Mouse (Mus musculus): ENCODE measurements at regions not wholly inside any gene's neighbourhood (a gene's known extent, or its start where the extent isn't known, plus 50 kb on each side); places are given as distances from the start of the nearest gene placed in this dataset.

DNA sequence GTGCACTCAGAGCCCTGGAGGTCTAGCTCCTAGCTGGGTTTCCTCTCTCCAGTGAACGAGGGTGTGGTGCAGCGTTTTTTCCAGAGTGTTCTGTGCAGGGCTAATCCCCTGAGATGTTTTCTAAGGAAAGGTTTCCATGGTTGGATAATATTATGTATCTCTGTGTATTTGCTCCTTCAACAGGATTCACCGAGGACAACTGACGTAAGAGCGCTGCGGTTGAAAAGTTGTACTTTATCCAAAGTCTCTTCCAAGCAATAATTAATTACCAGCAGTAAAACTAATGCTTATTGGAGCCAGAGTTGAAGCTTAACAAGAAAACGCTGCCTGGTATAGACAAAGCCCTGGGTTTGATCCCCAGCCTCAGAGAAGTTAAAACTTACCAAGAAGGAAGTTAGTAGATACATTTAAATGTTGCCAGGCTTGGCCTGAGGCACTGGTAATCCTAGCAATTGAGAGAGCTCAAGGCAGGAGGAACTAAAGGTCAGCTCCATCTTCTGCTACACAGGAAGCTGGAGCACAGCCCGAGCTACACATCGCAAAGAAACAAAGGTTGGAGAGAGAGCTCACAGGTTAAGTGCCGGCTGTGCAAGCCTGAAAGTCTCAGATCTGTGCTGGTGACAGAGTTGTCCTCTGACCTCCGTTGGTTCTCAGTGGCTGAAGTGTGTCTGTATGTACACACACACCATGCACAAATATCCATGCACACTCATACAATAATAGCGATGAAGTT lies 51.2 kb upstream of the Rap1b start:
- no peaks in the 10 kb centered on the region for H3K36me3 ChIP-seq (ENCODE audit: control insufficient read depth, insufficient read depth, low read length)
- 54% methylated on average over 12 of the region's 12 CpGs for WGBS
- ATAC-seq (ENCODE audit: low read depth) = no peak
- no peak overlapping the region for H3K27ac ChIP-seq (ENCODE audit: low read length)
- H3K27me3 ChIP-seq (ENCODE audit: control insufficient read depth, insufficient read depth, low read depth, low read length) = no peaks in the 10 kb centered on the region
- no peak overlapping the region for H3K4me3 ChIP-seq (ENCODE audit: low read length)
- H3K4me1 ChIP-seq (replicated peaks; ENCODE audit: control insufficient read depth, insufficient read depth, low read length) = peaks cover 7% of the 10 kb centered on the region
- H3K4me2 ChIP-seq (ENCODE audit: low read depth, low read length) = no peak overlapping the region
- H3K9ac ChIP-seq (ENCODE audit: low read length) = no peak overlapping the region
- no peaks in the 10 kb centered on the region for H3K9me3 ChIP-seq (ENCODE audit: control insufficient read depth, low read length)

DNA sequence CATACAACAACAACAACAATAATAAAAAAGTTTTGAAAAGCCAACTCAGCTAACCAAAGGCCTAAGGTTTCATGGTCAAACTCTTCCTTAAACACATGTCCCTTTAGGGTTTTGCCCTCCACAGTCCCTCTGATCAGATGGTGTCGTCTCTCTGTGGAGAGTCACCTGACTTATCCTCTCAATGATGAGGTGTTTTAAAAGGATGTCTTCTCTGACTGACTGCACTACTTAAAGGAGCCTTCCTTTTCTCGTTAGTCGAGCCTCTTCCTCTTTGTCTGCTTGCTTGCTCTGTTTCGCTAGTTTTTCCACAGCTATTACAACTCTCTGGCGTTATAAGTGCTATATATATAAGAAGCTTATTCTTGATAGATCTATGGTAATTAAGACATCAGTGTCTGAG lies 51.9 kb upstream of the Rap1b start:
- Histone ChIP-seq H3K9me3 (ENCODE audit: control insufficient read depth, low read length) (no peaks in the 10 kb centered on the region), H3K27ac (ENCODE audit: low read length) (no peak overlapping the region), H3K36me3 (ENCODE audit: control insufficient read depth, insufficient read depth, low read length) (no peaks in the 10 kb centered on the region), H3K4me1 (replicated peaks; ENCODE audit: control insufficient read depth, insufficient read depth, low read length) (peaks cover 7% of the 10 kb centered on the region), H3K27me3 (ENCODE audit: control insufficient read depth, insufficient read depth, low read depth, low read length) (no peaks in the 10 kb centered on the region), H3K9ac (ENCODE audit: low read length) (no peak overlapping the region), H3K4me2 (ENCODE audit: low read depth, low read length) (no peak overlapping the region), H3K4me3 (ENCODE audit: low read length) (no peak overlapping the region)
- WGBS = 75% methylated on average over 5 of the region's 5 CpGs
- no peak for ATAC-seq (ENCODE audit: low read depth)

DNA sequence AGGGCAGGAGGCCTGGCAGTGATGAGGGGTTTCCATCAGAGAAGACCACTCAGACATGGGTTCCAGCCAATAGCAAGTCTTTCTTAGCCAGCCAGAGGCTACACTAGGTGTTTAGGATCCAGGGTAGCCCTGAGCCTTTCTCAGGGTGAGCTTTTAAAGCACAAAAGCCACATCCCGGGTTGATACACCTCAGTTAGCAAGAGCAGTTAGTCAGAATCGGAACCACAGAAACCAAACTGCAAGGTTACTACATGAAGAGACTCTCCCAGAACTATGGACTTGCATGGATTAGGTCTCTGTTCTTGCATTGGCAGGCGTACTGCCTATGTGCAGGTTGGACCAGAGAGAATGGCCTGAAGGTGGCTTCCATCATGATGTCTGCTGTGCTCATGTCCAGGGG lies 52.6 kb upstream of the Rap1b start:
- WGBS = 96% methylated on average over 3 of the region's 3 CpGs
- no peaks in the 10 kb centered on the region for H3K36me3 ChIP-seq (ENCODE audit: control insufficient read depth, insufficient read depth, low read length)
- no peaks in the 10 kb centered on the region for H3K9me3 ChIP-seq (ENCODE audit: control insufficient read depth, low read length)
- no peaks in the 10 kb centered on the region for H3K27me3 ChIP-seq (ENCODE audit: control insufficient read depth, insufficient read depth, low read depth, low read length)
- no peak overlapping the region for H3K4me3 ChIP-seq (ENCODE audit: low read length)
- no peak overlapping the region for H3K4me2 ChIP-seq (ENCODE audit: low read depth, low read length)
- H3K27ac ChIP-seq (ENCODE audit: low read length) = no peak overlapping the region
- peaks cover 7% of the 10 kb centered on the region for H3K4me1 ChIP-seq (replicated peaks; ENCODE audit: control insufficient read depth, insufficient read depth, low read length)
- no peak for ATAC-seq (ENCODE audit: low read depth)
- H3K9ac ChIP-seq (ENCODE audit: low read length) = no peak overlapping the region

DNA sequence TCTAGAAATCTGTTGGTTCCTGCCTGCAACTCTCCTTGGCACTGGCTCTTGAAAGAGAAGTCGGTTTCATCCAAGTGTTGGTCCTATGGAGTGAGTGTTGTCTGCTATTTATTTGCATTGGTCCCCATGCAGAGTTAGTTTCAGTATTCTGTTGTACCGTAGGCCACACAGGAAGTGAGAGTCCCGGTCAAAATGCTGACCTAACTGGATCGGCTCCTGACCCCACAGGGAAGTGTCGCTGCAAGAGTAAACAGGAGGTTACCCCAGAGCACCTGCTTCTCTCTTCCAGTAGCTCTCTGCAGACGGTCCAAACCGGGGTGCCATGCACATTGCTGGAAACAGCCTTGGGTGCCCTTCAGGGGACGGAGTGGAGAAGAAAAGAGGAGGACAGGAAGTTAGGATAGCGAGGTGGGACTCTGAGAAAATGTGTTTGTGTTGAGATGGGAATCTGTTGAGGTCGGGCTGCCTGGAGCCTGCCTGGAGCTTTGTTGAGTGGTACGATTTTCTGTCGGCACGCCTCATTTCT lies 53.6 kb upstream of the Rap1b start:
- H3K9me3 ChIP-seq (ENCODE audit: control insufficient read depth, low read length) = no peaks in the 10 kb centered on the region
- no peak overlapping the region for H3K4me3 ChIP-seq (ENCODE audit: low read length)
- peak; percentile 36; the same call in 1 of the 2 replicates for ATAC-seq (ENCODE audit: low read depth)
- H3K27ac ChIP-seq (ENCODE audit: low read length) = no peak overlapping the region
- no peaks in the 10 kb centered on the region for H3K36me3 ChIP-seq (ENCODE audit: control insufficient read depth, insufficient read depth, low read length)
- no peaks in the 10 kb centered on the region for H3K27me3 ChIP-seq (ENCODE audit: control insufficient read depth, insufficient read depth, low read depth, low read length)
- 24% methylated on average over 13 of the region's 13 CpGs for WGBS
- no peak overlapping the region for H3K9ac ChIP-seq (ENCODE audit: low read length)
- peaks cover 7% of the 10 kb centered on the region for H3K4me1 ChIP-seq (replicated peaks; ENCODE audit: control insufficient read depth, insufficient read depth, low read length)
- peak overlapping the region; percentile 41 for H3K4me2 ChIP-seq (ENCODE audit: low read depth, low read length)

DNA sequence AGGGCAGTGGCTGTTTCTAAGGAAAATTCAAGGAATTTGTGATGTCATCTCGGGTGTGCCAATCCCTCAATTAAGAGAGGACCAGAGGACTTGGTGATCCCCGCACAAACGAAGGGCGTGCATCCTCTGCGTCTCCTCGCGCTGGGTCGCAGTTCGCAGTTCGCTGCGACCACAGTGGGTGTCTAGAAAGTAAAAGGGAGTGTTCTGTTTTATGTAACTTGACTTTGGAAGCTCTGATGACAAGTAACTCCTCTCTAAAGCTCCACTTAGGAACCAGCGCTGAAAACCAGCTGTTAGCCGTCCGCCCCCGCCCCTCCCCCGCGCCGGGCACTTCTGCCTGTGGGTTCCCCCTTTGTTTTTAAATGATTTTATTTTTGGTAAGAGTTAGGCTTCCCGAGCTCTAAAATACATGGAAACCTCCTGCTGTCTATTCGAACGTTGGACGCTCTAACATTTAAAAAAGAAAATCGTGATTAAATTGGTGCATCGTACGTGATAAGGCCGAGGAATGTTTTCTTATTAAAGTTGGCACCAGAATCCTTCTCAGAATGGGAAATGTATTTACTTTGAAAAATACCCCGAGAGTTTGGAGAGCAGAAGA lies 59.9 kb upstream of the Rap1b start:
- Histone ChIP-seq H3K4me1 (replicated peaks; ENCODE audit: control insufficient read depth, insufficient read depth, low read length) (0 out of 2 replicates have a peak, but pooled peaks cover 8% of the 10 kb centered on the region), H3K27ac (ENCODE audit: low read length) (peak overlapping the region; percentile 97), H3K4me2 (ENCODE audit: low read depth, low read length) (peak overlapping the region; percentile 56), H3K9ac (ENCODE audit: low read length) (peak overlapping the region; percentile 72), H3K27me3 (ENCODE audit: control insufficient read depth, insufficient read depth, low read depth, low read length) (no peaks in the 10 kb centered on the region), H3K36me3 (ENCODE audit: control insufficient read depth, insufficient read depth, low read length) (no peaks in the 10 kb centered on the region), H3K4me3 (ENCODE audit: low read length) (peak overlapping the region; percentile 49), H3K9me3 (ENCODE audit: control insufficient read depth, low read length) (no peaks in the 10 kb centered on the region)
- WGBS = 4% methylated on average over 27 of the region's 27 CpGs
- peak; percentile 72 for ATAC-seq (ENCODE audit: low read depth)

DNA sequence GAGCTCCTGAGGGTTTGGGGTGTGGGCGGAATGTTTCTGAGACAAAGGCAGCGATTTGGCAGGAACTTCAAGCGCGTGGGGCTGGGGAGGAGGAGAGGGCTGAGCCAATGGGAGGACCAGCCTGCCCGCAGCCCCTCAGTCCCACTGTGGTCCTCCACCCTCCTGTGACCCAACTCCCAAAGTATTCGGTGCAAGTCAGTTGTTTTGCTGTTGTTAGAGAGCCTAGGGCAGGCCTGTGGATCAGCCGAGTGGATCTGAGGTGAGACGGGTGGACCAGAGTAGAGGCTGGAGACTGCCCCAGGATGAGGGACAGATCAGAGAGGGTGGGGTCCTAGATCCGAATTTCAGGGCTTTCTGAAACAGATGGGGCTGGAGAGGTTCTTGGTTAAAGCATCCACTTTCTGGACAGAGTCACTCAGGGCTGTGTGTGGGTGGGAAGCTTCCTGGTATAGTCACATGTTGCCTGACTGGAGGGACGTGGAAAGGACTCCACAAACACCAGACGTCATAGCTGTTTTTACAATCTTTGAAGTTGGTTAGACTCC lies 60.5 kb upstream of the Rap1b start:
- Histone ChIP-seq H3K27ac (ENCODE audit: low read length) (peak overlapping the region; percentile 97), H3K9me3 (ENCODE audit: control insufficient read depth, low read length) (no peaks in the 10 kb centered on the region), H3K4me1 (replicated peaks; ENCODE audit: control insufficient read depth, insufficient read depth, low read length) (0 out of 2 replicates have a peak, but pooled peaks cover 8% of the 10 kb centered on the region), H3K36me3 (ENCODE audit: control insufficient read depth, insufficient read depth, low read length) (no peaks in the 10 kb centered on the region), H3K27me3 (ENCODE audit: control insufficient read depth, insufficient read depth, low read depth, low read length) (no peaks in the 10 kb centered on the region), H3K4me3 (ENCODE audit: low read length) (peak overlapping the region; percentile 49), H3K4me2 (ENCODE audit: low read depth, low read length) (peak overlapping the region; percentile 56), H3K9ac (ENCODE audit: low read length) (peak overlapping the region; percentile 72)
- ATAC-seq (ENCODE audit: low read depth) = peak; percentile 96
- WGBS = 5% methylated on average over 11 of the region's 11 CpGs

DNA sequence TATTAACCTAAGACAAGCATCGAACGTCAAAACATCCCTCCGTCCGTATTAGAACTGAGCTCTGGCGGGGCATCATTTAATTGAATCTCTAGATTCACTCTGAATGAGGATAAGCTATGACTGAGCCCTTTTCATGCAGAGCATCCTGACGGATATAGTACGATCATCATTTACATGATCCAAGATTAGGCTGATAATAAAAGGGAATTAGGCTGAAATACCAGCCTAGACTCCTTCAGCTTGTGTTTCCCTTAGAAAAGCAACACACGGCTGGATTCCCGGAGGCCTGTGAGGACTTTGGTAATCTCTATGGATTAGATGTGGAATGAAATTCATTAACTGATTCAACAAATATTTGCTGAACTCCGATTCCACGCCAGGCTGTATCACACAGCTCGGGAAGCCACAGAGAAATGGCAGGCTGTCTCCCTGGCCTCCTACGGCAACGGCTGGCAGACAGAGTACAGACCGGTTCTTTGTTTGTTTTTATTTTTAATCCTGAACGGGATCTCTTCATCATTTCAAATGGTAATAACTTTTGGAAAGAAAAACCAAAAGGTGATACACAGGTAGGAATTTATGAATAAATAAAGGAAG lies 62.3 kb upstream of the Rap1b start:
- Histone ChIP-seq H3K4me1 (replicated peaks; ENCODE audit: control insufficient read depth, insufficient read depth, low read length) (0 out of 2 replicates have a peak, but pooled peaks cover 8% of the 10 kb centered on the region), H3K9ac (ENCODE audit: low read length) (no peak overlapping the region), H3K9me3 (ENCODE audit: control insufficient read depth, low read length) (no peaks in the 10 kb centered on the region), H3K4me3 (ENCODE audit: low read length) (no peak overlapping the region), H3K27me3 (ENCODE audit: control insufficient read depth, insufficient read depth, low read depth, low read length) (no peaks in the 10 kb centered on the region), H3K4me2 (ENCODE audit: low read depth, low read length) (no peak overlapping the region), H3K36me3 (ENCODE audit: control insufficient read depth, insufficient read depth, low read length) (no peaks in the 10 kb centered on the region), H3K27ac (ENCODE audit: low read length) (no peak overlapping the region)
- 66% methylated on average over 16 of the region's 16 CpGs for WGBS
- ATAC-seq (ENCODE audit: low read depth) = no peak

DNA sequence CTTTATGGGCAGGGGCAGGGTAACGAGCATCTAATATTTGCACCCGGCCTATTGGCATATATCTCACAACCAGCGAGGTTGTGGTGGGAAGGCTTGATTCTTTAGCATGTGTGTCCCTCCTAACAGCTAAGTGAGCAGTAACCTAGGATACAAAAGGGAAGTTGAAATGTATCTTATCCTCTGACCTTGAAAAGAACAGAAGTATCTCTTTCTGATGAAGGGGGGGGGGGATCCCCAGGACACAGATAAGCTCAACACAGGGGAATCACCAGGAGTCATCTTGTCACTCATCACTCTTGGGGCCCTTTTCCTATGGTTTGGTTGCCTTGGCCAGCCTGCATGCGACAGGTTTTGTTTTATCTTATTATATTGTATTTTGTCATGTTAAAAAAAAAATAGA lies 63.3 kb upstream of the Rap1b start:
- Histone ChIP-seq H3K27me3 (ENCODE audit: control insufficient read depth, insufficient read depth, low read depth, low read length) (no peaks in the 10 kb centered on the region), H3K36me3 (ENCODE audit: control insufficient read depth, insufficient read depth, low read length) (no peaks in the 10 kb centered on the region), H3K4me2 (ENCODE audit: low read depth, low read length) (no peak overlapping the region), H3K9ac (ENCODE audit: low read length) (no peak overlapping the region), H3K27ac (ENCODE audit: low read length) (no peak overlapping the region), H3K4me1 (replicated peaks; ENCODE audit: control insufficient read depth, insufficient read depth, low read length) (0 out of 2 replicates have a peak, but pooled peaks cover 8% of the 10 kb centered on the region), H3K4me3 (ENCODE audit: low read length) (no peak overlapping the region), H3K9me3 (ENCODE audit: control insufficient read depth, low read length) (no peaks in the 10 kb centered on the region)
- WGBS = 86% methylated on average over 4 of the region's 4 CpGs
- ATAC-seq (ENCODE audit: low read depth) = no peak

DNA sequence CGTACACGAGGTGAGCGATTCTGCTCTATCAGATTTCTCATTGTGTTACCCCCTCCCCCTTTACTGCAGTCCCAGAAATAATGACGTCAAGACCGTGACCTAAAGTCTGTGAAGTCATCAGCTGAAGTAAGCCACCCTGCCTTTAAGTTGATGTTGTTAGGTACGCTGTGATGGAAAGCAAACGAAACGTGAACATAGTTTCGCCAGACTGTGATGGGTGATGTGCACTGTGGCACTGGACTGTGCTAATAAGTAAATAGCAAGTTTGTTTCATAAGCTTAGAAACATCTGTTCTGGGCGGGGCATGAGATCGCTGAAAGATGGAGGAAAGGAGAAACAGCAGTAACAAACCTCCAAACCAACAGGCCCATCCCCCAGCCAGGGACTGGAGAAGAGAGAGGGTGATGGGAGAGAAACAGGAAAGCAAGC lies 64.0 kb upstream of the Rap1b start:
- H3K4me1 ChIP-seq (replicated peaks; ENCODE audit: control insufficient read depth, insufficient read depth, low read length) = 0 out of 2 replicates have a peak, but pooled peaks cover 8% of the 10 kb centered on the region

More for the DNA sequence above, 64.0 kb upstream of the Rap1b start:
- no peak overlapping the region for H3K4me3 ChIP-seq (ENCODE audit: low read length)
- no peaks in the 10 kb centered on the region for H3K36me3 ChIP-seq (ENCODE audit: control insufficient read depth, insufficient read depth, low read length)
- 57% methylated on average over 11 of the region's 11 CpGs for WGBS
- H3K27me3 ChIP-seq (ENCODE audit: control insufficient read depth, insufficient read depth, low read depth, low read length) = no peaks in the 10 kb centered on the region
- no peak overlapping the region for H3K27ac ChIP-seq (ENCODE audit: low read length)
- no peak overlapping the region for H3K4me2 ChIP-seq (ENCODE audit: low read depth, low read length)
- no peaks in the 10 kb centered on the region for H3K9me3 ChIP-seq (ENCODE audit: control insufficient read depth, low read length)
- H3K9ac ChIP-seq (ENCODE audit: low read length) = no peak overlapping the region
- ATAC-seq (ENCODE audit: low read depth) = no peak
